8 mouse cellular contexts compared by ENCODE assay signal in genomic region chr11:75655621-75656545, GRCm38 (mm10). TPM values are rescaled to one million over a fixed set of nuclear protein-coding genes. Genes with fewer than 3 reads are reported as not detected.
DNase-seq lines count a peak whose midpoint lies in the region; ATAC-seq and TF ChIP-seq lines count a peak whose summit lies in the region.

No protein-coding gene starts in this region.

- whole genome bisulfite sequencing in hindbrain, embryonic 15.5 days, result 1% methylated on average over 78 of the region's 78 CpGs
- WGBS in limb, embryonic 11.5 days, result 1% methylated on average over 71 of the region's 78 CpGs
- WGBS in midbrain, embryonic 12.5 days, result 1% methylated on average over 78 of the region's 78 CpGs

- peak overlapping the region; percentile 98 for H3K27ac ChIP-seq in gastrocnemius, adult 2 months
- 0 out of 2 replicates have a peak overlapping the region, but pooled peaks have one; percentile 35 for H3K27ac ChIP-seq in hindbrain, embryonic 15.5 days (replicated peaks)
- no peak overlapping the region for H3K27ac ChIP-seq in limb, embryonic 11.5 days (replicated peaks; ENCODE audit: low read depth, low read length)
- no peak overlapping the region for H3K27ac ChIP-seq in midbrain, embryonic 12.5 days (replicated peaks)

- H3K4me2 ChIP-seq in hindbrain, embryonic 15.5 days, result peak overlapping the region; percentile 99
- peak overlapping the region; percentile 92 for H3K4me2 ChIP-seq in limb, embryonic 11.5 days (ENCODE audit: low read depth, severe bottlenecking)
- peak overlapping the region; percentile 98 for H3K4me2 ChIP-seq in midbrain, embryonic 12.5 days (replicated peaks)

- POLR2A ChIA-PET in Patski (lab: Charles Lee), result interaction anchor here (1.4 kb wide), 1 partner anchor 24 kb away, joined by 5 read pairs; the partner anchor contains the start of gene Crk

- H3K4me1 ChIP-seq in hindbrain, embryonic 15.5 days (replicated peaks), result peaks cover 52% of the 10 kb centered on the region
- H3K4me1 ChIP-seq in limb, embryonic 11.5 days (ENCODE audit: control insufficient read depth, insufficient read depth, low read length), result peaks cover 16% of the 10 kb centered on the region
- H3K4me1 ChIP-seq in midbrain, embryonic 12.5 days, result peaks cover 44% of the 10 kb centered on the region

- CTCF ChIA-PET in Patski (lab: Charles Lee), result interaction anchor here (1.0 kb wide), 1 partner anchor 26 kb away, joined by 3 read pairs; no protein-coding TSS in a partner anchor

- DNase-seq in Patski (ENCODE audit: low read depth, low spot score), result no peak
- DNase-seq in cerebellum, adult 9-10 months, result peak; percentile 68
- DNase-seq in gastrocnemius, adult 2 months, result peak; percentile 87
- DNase-seq in limb, embryonic 11.5 days (ENCODE audit: low spot score), result peak; percentile 75
- DNase-seq in spleen, adult 12 weeks (ENCODE audit: low spot score), result peak; percentile 67

- no peaks in the 10 kb centered on the region for H3K36me3 ChIP-seq in hindbrain, embryonic 15.5 days
- no peaks in the 10 kb centered on the region for H3K36me3 ChIP-seq in limb, embryonic 11.5 days (ENCODE audit: control insufficient read depth, insufficient read depth, low read length)
- H3K36me3 ChIP-seq in midbrain, embryonic 12.5 days, result no peaks in the 10 kb centered on the region

- no peaks in the 10 kb centered on the region for H3K27me3 ChIP-seq in Patski
- peaks cover 24% of the 10 kb centered on the region for H3K27me3 ChIP-seq in hindbrain, embryonic 15.5 days
- H3K27me3 ChIP-seq in limb, embryonic 11.5 days (ENCODE audit: control insufficient read depth, insufficient read depth, low read length), result peaks cover 21% of the 10 kb centered on the region
- H3K27me3 ChIP-seq in midbrain, embryonic 12.5 days, result peaks cover 67% of the 10 kb centered on the region

- H3K4me3 ChIP-seq in gastrocnemius, adult 2 months, result peak overlapping the region; percentile 94
- H3K4me3 ChIP-seq in hindbrain, embryonic 15.5 days, result peak overlapping the region; percentile 65
- peak overlapping the region; percentile 65 for H3K4me3 ChIP-seq in limb, embryonic 11.5 days (ENCODE audit: low read depth, low read length)
- peak overlapping the region; percentile 59 for H3K4me3 ChIP-seq in midbrain, embryonic 12.5 days

- H3K9me3 ChIP-seq in hindbrain, embryonic 15.5 days, result no peaks in the 10 kb centered on the region
- no peaks in the 10 kb centered on the region for H3K9me3 ChIP-seq in limb, embryonic 11.5 days (ENCODE audit: control insufficient read depth, low read length)
- no peaks in the 10 kb centered on the region for H3K9me3 ChIP-seq in midbrain, embryonic 12.5 days

- in situ Hi-C loops in Patski (cut with MboI; ENCODE audit: low pct_unique_long_range_greater_than_20kb), result no loop called here

- intact Hi-C loops in gastrocnemius, adult 2 months (cut with DNase I), result loop anchor here (2.0 kb wide), 1 partner anchor 23 kb away; the partner anchor contains the start of gene Crk

- peak; percentile 23 for ATAC-seq in Patski
- ATAC-seq in hindbrain, embryonic 15.5 days (ENCODE audit: low FRiP score, low read depth), result peak; percentile 36; the same call in 1 of the 2 replicates
- peak; percentile 58; the same call in 1 of the 2 replicates for ATAC-seq in limb, embryonic 11.5 days (ENCODE audit: insufficient number of reproducible peaks, low FRiP score, low TSS enrichment, low read depth)
- ATAC-seq in midbrain, embryonic 12.5 days (ENCODE audit: low FRiP score, low read depth), result 0 out of 2 replicates have a peak, but pooled peaks have one; percentile 41
- no peak for ATAC-seq in monocyte, adult 5-6 weeks (replicated peaks; ENCODE audit: insufficient number of reproducible peaks, low FRiP score, low TSS enrichment, poor library complexity, severe bottlenecking)

- no peak for TF ChIP-seq CTCF in Patski (IDR thresholded peaks at IDR 0.05)
- 0 out of 2 replicates have a peak, but pooled peaks have one; percentile 1 for TF ChIP-seq CTCF in gastrocnemius, adult 2 months (IDR thresholded peaks at IDR 0.05)

- peak overlapping the region; percentile 56 for H3K9ac ChIP-seq in hindbrain, embryonic 15.5 days
- peak overlapping the region; percentile 76 for H3K9ac ChIP-seq in limb, embryonic 11.5 days (ENCODE audit: low read length)
- H3K9ac ChIP-seq in midbrain, embryonic 12.5 days (replicated peaks), result peak overlapping the region; percentile 73

RNA-seq across cellular contexts. Expression of gene Myo1c, which starts 5.6 kb away (rescaled TPM):
- polyA plus RNA-seq in Patski (2021), result 121 TPM
- total RNA-seq in gastrocnemius, adult 2 months (2021), result 10 to 100 TPM; 34.1 to 43.9 TPM
- polyA plus RNA-seq in hindbrain, embryonic 15.5 days (2015; fragmentation: Nextera tagmentation; extraction: Ambion mirVana), result 11.6 and 12.6 TPM in 2 replicates
- 12.8 and 15.8 TPM in 2 replicates for polyA plus RNA-seq in limb, embryonic 11.5 days (2014; fragmentation: Nextera tagmentation; extraction: Ambion mirVana)
- 15.5 and 16.4 TPM in 2 replicates for polyA plus RNA-seq in midbrain, embryonic 12.5 days (2016; fragmentation: Nextera tagmentation; extraction: Ambion mirVana)
- total RNA-seq in monocyte, adult 5-6 weeks (2017), result 93.0 to 115 TPM (median 97.0 TPM) in 3 replicates

RNA-seq across cellular contexts. Expression of gene Crk, which starts 23.2 kb away (rescaled TPM):
- 116 TPM for polyA plus RNA-seq in Patski (2021)
- 10 to 100 TPM; 53.4 to 64.3 TPM for total RNA-seq in gastrocnemius, adult 2 months (2021)
- 109 TPM in 2 replicates for polyA plus RNA-seq in hindbrain, embryonic 15.5 days (2015; fragmentation: Nextera tagmentation; extraction: Ambion mirVana)
- 107 and 110 TPM in 2 replicates for polyA plus RNA-seq in limb, embryonic 11.5 days (2014; fragmentation: Nextera tagmentation; extraction: Ambion mirVana)
- polyA plus RNA-seq in midbrain, embryonic 12.5 days (2016; fragmentation: Nextera tagmentation; extraction: Ambion mirVana), result 140 and 142 TPM in 2 replicates
- total RNA-seq in monocyte, adult 5-6 weeks (2017), result 101 to 126 TPM (median 121 TPM) in 3 replicates

RNA-seq across cellular contexts. Expression of gene Inpp5k, which starts 25.1 kb away (rescaled TPM):
- 32.9 TPM for polyA plus RNA-seq in Patski (2021)
- total RNA-seq in gastrocnemius, adult 2 months (2021), result 10 to 100 TPM; 25.9 to 27.4 TPM
- polyA plus RNA-seq in hindbrain, embryonic 15.5 days (2015; fragmentation: Nextera tagmentation; extraction: Ambion mirVana), result 38.8 and 39.1 TPM in 2 replicates
- polyA plus RNA-seq in limb, embryonic 11.5 days (2014; fragmentation: Nextera tagmentation; extraction: Ambion mirVana), result 14.9 and 18.5 TPM in 2 replicates
- polyA plus RNA-seq in midbrain, embryonic 12.5 days (2016; fragmentation: Nextera tagmentation; extraction: Ambion mirVana), result 27.2 and 28.4 TPM in 2 replicates
- 68.4 to 82.5 TPM (median 80.2 TPM) in 3 replicates for total RNA-seq in monocyte, adult 5-6 weeks (2017)

Comparison
In these comparisons a context has a peak if more than half of its experiments do, and no peak if none do; other contexts are left out.
1. H3K27ac ChIP-seq: peak in gastrocnemius, adult 2 months (single experiment) and hindbrain, embryonic 15.5 days (single experiment); none in limb, embryonic 11.5 days (single experiment) and midbrain, embryonic 12.5 days (single experiment).
2. Peak in every context shown above with its lines, with median percentiles within 50 percentile points of each other: H3K4me3 ChIP-seq, H3K4me2 ChIP-seq and H3K9ac ChIP-seq.